Mouse (Mus musculus) monocyte, adult 2 months (primary cell): Measurements from ENCODE around the gene Ing5.
"Not testable (repeated sequence)": the region's sequence is repeated elsewhere in the genome, so short reads cannot be mapped to it uniquely, and the experiment has no call there.

Experiments used
- DNase-seq, 2 experiments: peaks; one replicate each; pipeline ENCODE4 v3.0.0; 2022; ENCODE audit warnings: low spot score in 2 of 2, low read depth in 1 of 2

Gene Ing5

DNA sequence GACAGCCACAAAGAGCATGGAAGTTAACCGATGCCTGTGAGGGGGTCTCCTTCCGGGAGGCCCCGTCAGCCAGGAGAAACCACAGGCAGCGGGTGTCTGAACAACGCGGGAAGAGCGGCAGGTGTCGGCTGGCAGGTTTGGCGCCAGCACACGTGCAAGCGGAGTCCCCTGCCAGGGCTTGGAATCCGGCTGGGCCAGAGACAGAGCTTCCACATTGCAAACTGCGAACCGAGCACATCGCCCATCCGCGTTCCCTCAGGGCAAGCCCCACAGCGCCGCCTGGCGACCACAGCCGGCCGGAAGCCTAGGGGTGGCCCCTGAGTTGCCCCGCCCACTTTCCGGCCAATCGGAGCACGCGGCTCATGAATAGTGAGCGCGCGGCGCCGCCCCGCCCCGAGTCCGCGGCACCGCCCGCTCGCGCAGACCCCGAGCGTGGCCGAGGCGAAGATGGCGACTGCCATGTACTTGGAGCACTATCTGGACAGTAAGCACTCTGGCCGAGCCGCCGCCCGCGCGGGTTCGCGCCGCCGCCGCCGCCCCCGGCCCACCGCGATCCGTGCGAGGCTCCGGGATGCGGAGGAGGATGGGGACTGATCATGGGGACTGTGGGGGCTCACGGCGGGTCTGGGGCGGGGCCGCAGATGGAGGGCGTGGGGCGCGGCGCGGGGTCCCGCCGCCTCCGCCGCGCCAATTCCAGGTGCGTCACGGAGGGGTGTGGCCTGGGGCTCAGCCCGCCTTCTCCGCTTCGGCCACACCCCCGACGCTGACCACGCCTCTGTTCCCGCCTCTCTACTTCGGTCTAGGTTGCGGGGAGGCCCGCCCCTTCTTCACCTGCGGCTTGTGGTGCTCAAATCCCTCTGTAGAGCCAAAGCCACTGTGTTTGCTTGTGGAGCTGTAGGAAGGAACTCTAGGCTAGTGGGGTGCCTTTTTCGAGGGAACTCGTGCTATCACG, at the start of gene Ing5:
TSS of gene Ing5 (plus strand) at position 410 of the 952 bp plus-strand sequence.
- peak; percentile 97 to 99 for DNase-seq

DNA sequence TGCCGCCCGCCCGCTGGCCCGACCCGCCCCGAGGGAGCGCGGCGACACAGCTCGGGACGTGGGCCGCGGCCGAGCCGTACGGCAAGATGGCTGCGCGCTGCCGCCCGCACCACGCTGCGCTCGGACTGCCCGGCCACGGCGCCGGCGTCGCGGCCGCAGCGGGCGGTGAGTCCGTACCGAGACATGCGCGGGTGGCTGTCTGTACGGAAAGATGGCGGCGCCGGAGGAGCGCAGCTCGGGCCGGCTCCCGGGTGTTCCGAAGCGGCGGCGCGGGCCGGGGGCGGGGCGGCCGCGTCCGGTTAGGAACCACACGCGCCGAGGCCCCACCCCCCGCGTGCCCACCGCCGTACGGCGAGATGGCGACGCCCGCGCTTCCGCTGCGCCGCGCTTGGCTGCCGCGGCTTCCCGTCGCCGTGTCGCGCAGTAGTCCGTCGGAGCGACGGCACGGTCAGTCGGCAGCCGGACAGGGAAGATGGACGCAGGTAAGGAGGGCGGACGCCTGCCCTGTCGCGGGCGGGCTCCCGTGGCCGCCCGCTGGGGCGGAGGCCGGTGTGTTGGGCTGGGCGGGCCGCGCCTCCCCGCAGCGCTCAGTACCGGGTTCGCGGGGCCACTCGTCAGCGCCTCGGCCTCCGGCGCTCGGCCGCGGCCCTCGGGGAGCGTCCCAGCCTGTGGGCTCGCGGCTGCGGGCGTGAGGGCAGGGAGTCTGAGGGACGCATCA, 49.0 kb upstream of the Ing5 start, which contains the start of gene Thap4:
TSS of gene Thap4 (minus strand) at position 292 of the 718 bp plus-strand sequence.
- DNase-seq: peak; percentile 33 to 74

DNA sequence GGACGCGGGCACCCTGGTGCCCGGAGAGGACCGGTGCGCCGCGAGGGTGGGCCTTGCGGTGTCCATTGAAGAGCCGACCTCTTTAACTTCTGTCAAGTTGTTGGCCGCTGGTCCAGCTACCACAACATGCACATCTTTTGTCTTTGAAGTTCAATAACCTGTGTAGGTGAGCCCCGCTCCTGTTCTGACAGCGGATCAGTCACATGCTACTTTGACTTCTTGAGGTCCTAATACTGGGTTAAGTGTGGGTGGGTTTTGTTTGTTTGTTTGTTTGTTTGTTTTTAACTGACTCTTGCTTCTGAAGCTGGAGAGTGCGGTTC, 48.5 kb upstream of the Ing5 start:
- no peak for DNase-seq

DNA sequence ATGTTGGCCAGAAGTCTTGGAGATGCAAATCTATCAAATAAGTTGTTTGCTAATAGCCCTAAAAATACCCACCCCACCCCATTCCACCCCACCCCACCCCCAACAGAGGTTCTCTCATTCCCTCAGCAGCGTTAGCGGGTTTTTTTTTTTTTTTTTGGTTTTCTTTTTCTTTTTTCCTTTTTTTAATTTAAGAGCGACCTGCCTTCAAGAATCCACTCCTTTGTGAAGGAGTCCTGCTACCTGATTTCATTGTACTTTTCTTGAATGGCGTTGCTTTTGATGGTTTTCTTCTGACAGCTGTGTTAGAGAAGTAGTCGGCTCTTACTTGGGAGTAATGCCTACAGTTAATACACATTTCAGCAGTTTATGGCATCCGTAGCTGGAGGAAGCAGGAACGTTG, 48.1 kb upstream of the Ing5 start:
- DNase-seq: no peak

DNA sequence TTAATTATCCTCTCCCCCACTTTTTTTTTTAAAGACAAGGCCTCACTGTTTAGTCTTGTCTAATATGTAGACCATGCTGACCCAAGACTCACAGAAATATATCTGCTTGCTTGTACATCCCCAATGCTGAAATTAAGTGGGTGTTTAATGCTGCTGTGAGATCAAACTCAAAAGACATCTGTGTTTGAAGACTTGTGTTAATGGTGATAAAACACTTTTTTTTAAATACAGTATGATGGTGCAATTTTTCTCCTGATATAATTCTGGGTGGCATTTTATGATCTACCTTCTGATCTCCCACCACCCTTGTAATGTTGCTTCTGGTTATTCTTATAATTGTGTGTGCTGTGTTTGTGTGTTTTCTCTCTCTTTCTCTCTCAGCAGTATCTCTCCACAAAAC, 47.6 kb upstream of the Ing5 start:
- no peak for DNase-seq

DNA sequence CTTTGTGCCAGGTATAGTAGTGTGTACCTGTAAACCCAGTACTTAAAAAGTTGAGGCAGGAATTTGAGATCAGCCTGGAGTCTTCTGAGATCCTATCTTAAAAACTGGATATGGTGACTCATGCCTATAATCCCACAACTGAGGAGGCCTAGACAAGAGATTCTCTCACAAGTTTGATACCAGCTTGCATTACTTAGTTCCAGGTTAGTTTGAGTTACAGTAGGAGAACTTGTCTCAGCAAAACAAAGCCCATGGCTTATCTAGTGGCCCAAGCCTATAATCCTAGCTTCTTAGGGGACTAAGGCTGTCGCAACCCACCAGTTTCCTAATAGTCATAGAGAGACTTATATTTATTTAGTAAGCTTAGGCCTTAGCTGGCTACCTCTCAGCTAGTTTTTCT, 43.7 kb upstream of the Ing5 start:
- DNase-seq: no peak

DNA sequence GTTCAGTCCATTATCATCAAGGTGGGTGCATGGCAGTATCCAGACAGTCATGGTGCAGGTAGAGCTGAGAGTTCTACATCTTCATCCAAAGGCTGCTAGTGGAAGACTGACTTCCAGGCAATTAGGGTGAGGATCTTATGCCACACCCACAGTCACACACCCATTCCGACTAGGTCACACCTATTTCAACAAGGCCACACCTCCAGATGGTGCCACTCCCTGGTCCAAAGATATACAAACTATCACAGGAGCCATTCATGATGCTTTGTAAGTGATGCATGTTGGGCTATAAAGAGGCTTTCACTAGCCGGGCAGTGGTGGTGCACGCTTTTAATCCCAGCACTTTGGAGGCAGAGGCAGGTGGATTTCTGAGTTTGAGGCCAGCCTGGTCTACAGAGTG, 40.2 kb upstream of the Ing5 start:
- not testable (repeated sequence) for DNase-seq

DNA sequence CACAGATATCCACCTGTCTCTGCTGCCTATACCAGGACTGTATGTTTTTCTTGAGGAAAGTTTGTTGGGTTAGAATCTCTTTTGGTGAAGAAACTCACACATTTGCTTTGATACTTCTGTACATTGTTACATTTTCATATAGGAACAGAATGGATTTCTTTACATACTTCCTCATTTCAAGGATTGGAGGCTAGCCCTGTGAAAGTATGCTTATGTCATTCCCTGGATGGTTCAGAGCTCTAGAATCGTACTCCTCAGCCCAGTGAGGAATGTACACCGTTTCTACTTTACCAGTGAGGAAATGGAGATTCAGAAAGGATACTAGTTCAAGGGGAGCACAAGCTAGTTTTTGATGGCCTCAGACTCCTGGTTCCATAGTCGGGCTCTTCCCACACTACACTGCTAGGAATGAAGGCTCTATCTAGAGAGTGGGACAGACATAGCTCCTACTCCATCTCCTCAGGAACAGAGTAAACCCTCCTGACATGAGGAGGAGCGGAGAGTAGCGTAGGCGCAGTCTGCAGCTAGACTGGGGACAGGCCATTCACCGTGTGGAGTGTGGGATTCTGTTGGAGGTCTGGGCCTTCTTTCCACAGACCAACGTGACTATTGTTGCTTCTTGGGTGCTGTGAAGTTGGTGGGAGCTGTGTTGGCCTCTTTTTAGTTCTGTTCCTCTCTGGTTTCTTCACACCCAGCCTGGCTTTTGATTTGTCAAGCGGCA, 38.7 kb upstream of the Ing5 start:
- DNase-seq: no peak

DNA sequence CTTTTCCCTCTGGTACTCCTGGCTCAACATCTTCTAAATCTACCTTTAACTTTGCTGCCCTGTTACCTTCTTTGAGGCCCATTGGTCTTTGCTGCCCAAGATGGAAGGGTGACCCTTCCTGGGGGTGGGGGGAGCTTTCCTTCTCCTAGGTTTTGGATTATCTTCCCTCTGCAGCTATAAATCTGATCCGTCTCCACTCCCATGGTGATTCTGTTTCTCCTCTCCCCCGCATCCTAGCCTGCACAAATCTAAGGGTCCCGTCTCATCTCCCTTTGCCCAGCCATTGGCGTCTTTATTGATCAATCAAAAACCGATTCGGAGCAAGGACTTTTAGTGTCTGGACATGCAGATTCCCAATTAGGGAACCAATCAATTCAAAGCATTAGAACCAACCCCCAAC, 36.2 kb upstream of the Ing5 start:
- no peak for DNase-seq

DNA sequence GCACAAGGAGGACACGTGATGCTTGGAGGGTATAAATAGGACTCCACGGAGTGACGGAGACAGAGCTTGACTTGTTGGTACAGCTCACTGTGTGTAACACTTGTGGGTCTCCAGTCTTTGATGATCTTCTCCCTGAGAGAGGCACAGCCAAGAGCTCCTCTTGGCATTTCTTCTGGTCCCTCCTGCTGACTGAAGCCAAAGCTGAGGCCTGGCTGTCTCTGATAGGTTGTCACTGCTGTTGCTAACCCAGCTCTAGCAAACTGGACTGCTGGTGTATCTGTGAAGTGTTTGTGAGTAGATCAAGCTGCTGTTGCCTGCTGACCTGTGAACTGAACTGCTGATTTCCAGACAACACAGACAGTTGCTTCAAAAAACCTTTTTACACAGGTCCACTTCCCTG, 33.9 kb upstream of the Ing5 start:
- no peak for DNase-seq

DNA sequence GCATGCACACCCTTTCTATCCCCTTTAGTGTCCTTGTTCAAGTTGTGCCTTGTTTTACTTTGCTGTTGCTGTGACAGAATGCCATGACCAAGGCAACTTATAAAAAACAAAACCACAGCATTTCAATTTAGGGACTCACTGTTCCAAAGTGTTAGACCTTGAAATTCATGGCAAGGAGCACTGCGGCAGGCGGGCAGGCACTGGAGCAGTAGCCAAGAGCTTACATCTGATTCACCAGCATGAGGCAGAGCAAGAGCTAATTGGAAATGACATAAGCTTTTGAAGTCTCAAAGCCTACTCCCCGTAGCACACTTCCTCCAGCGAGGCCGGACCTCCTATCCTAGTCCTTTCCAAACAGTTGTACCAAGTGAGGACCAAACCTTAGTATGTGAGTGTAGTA, 27.1 kb upstream of the Ing5 start:
- no peak for DNase-seq

DNA sequence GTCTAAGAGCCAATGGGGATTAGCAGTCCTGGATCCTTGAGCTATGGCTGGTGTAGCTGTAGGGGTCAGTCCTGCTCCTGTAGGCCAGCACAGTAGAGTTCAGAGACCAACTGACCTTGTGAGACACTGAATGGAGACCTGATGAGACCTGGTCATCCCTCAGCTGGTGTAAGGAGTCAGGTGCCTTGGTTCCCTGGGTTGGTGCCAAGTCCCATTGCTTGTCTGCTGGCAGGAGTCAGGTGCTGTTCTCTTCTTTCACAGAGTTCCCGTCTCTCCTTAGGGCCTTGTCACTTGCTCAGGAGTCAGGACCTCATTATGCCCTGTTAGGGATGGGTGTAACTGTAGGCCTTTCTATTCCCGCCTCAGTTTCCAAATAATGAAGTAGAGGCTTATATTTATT, 16.9 kb upstream of the Ing5 start:
- DNase-seq: no peak

DNA sequence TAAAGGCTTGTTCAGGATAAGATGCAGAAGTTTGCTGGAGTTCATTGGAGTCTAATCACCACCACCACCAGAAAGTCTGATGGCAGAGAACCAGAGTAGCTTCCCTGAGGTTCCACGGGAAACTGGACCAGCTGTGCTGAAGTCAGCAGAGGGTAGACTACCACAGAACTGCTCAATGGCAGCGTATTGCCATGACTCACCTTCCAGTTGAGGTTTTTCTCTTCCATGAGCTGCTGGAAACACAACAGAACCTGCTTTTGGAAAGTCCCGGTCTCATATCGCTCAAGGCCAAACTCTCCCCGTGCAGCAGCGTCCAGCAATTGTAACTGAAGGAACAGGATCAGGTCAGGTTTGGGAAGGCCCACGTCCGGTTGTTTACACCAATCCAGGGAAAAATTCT, 9.2 kb upstream of the Ing5 start:
- DNase-seq: no peak

DNA sequence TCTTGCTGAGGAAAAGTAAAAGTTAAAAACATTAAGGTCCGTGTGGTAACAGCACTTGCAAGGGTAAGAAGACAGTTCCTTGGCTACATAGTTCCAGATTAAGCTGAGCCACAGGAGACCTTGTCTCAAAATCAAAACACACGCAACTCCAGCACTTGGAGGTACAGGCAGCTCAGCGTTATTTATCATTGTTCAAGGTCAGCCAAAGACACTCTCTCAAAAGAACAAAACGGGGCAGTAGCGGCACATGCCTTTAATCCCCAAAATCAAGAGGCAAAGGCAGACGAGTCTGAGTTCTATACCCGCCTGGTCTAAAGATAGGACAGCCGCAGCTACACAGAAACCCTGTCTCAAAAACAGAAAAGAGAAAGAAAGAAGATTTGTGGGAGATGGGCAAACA, 7.9 kb upstream of the Ing5 start:
- DNase-seq: no peak

DNA sequence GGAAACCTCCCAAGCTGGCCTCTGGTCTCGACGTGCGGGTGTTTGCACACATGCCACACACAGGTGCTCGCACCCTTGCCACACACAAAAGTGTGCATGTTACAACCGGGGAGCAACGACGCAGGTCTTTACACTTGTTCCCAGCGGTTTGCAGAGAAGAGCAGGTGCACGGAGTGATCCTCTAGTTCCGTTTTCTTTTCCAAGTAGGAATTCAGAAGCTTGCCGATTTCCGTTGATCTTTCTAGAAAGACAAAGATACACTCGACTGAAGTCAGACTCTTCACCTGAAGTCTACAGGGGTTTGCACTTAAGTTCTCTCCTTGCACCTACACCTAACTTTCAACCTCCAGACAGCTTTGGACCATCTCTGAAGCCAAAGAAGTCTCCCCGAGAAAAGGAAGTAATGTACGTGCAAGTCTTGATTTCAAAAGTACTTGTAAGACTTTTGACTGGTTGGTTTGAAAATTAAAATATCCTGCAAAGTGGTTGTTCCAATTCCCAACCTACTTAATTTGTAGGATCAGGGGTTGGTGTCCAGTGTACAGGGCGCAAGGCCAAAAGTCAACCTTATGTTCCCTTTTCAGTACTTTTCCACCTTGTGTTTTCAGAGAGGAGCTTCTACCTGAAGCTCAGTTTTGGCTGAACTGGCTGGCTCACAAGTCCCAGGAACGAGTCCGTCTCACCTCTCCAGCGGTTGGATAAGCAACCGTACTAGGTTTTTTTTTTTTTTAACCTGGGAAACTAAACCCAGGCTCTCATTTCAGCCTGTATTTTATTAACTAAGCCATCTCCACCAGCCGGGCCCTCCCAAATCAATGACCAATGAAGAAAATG, 2.9 kb upstream of the Ing5 start:
- DNase-seq: no peak

DNA sequence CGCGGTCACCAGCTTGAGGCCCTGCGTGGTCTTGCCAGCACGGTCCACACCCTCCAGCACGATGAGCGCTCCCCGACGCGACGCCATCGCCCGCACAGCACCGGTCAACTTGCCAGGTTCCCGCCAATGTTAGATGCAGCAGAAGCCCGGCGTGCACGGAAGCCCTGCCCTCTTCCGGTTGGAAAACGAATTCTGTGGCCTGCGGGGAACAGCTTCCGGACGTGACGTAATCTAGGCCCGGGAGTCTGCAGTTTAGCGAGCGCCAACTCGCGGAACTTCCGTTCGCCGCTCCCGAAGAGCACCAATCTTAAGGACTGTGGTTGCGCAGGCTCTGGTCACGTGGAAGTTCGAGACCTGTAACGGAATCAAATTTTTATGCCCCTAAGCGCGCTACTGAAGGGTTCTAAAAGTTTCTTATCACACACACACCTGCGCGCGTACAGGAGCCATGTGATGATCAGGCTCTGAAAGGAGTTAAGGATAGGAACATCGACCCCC, 2.0 kb upstream of the Ing5 start, which contains the start of gene Dtymk:
TSS of gene Dtymk (minus strand) at position 194 of the 498 bp plus-strand sequence.
- peak; percentile 82 for DNase-seq

DNA sequence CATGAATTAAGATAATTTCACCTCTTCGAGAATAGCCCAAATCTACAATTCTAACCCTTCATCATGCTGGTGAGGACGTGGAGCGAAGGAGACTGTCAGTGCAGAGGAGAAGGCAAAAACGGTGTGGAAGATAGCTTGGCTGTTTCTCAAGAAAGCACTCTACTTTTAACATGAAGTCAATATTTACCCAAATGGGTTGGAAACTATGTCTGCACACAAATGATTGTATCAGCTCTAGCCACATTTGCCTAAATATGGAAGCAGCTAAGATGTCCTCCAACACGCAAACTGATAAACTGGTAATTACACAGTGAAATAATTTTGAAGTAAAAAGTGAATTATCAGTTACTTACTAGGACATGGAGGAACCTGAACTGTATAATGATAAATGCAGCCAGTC, 994 bp upstream of the Ing5 start:
- DNase-seq: no peak

DNA sequence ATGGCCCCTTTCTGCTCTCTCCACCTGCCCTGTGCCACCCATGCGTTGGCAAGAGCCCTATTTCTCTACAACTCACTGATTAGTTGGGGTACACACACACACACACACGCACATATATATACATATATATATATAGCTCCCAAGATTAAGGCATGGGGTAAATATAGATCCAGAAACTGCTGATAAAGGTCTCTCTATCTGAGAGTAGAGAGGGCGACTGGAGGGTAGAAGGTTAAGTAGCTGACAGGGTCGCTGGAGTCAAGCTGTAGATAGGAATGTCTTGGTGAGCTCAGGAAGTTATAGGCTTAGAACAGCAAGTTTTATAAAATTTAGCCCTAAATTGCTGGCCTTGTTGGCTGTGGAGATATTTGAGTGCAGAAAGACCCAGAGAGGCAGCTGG, 1.1 kb downstream of the Ing5 start:
- DNase-seq: no peak

DNA sequence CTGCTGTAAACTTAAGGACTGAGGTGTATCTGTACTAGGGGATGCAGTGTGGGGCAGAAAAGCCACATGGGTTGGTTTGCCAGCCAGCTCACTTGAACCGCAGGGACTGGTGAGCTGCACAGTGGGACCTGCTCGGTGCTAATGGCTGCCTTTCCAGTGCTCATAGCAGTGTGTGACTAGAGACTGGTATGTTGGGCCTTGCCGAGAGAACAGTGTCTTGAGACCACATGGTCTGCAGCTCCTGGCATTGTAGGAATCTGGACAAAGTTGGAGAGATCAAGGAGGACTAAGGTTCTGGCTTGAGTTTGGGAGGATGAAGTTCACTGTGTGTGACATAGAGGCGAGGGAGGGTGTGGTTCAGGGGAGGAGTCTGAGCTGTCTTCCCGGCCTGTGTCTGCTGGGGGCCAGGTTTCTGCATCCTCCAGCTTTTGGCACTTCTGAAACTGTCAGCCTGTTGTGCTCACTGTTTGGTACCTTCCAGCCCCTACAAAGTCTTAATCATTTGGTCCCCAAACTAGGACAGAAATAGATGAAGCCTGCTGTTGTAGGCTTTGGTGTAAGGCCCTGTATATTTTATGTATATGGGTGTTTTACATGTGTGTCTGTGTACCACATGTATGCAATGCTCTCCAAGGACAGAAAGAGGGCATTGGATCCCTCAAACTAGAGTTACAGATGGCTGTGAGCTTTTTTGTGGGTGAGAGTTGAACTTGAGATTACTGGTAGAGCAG, 1.6 kb downstream of the Ing5 start:
- no peak for DNase-seq

DNA sequence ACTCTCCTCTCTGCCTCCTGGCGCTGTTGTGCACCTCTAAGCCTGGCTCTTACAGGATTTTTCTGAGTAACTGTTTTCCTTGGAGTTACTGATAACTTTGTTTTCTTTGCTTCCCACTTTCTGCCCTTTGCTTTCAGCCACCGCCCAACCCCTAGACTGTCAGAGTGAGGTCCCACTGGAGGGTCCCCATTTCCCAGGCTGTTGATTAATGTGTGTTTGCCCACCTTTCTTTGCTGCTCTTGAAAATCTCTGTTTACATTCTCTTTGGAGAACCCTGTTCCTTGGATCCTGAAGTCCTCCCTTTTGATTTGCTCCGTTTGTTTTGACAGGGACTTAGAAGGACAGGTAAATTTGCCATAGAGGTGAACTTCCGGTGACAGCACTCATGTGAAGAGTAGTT, 5.1 kb downstream of the Ing5 start:
- no peak for DNase-seq
